Mouse (Mus musculus): ENCODE data around the gene Tfb2m. TPM values are rescaled to one million over a fixed set of nuclear protein-coding genes. Genes with fewer than 3 reads are reported as not detected.

Gene Tfb2m
- polyA plus RNA-seq, 1 experiment from 2014 or later: 31.3 TPM

- Histone ChIP-seq H3K27ac (no peak overlapping the region), H3K4me2 (replicated peaks) (no peak overlapping the region), H3K4me3 (replicated peaks; ENCODE audit: low read length) (no peak overlapping the region), H3K9me3 (ENCODE audit: control insufficient read depth, low read length) (no peaks in the 10 kb centered on the region), H3K36me3 (replicated peaks; ENCODE audit: control insufficient read depth, insufficient read depth) (no peaks in the 10 kb centered on the region), H3K9ac (no peak overlapping the region), H3K27me3 (ENCODE audit: control insufficient read depth, insufficient read depth, low read length) (no peaks in the 10 kb centered on the region), H3K4me1 (replicated peaks; ENCODE audit: control insufficient read depth, insufficient read depth, low read length) (peaks cover 15% of the 10 kb centered on the region)
- DNase-seq (ENCODE audit: low spot score) (no peak), ATAC-seq (ENCODE audit: low FRiP score) (no peak)
- 92% methylated on average over 3 of the region's 3 CpGs for WGBS
These were observed 5.3 kb upstream of the Tfb2m start for GRCm38 (mm10) chr1:179551336-179551735.

- Histone ChIP-seq H3K4me1 (replicated peaks; ENCODE audit: control insufficient read depth, insufficient read depth, low read length) (peaks cover 21% of the 10 kb centered on the region), H3K9me3 (ENCODE audit: control insufficient read depth, low read length) (no peaks in the 10 kb centered on the region), H3K9ac (no peak overlapping the region), H3K27ac (no peak overlapping the region), H3K27me3 (ENCODE audit: control insufficient read depth, insufficient read depth, low read length) (no peaks in the 10 kb centered on the region), H3K4me2 (replicated peaks) (no peak overlapping the region), H3K4me3 (replicated peaks; ENCODE audit: low read length) (no peak overlapping the region), H3K36me3 (replicated peaks; ENCODE audit: control insufficient read depth, insufficient read depth) (no peaks in the 10 kb centered on the region)
- no peak for ATAC-seq (ENCODE audit: low FRiP score)
- DNase-seq (ENCODE audit: low spot score): no peak
- WGBS: 93% methylated on average over 5 of the region's 5 CpGs
These were observed 3.1 kb upstream of the Tfb2m start for GRCm38 (mm10) chr1:179548996-179549752.

GRCm38 (mm10) chr1:179548220-179548619 lies 2.2 kb upstream of the Tfb2m start:
- H3K27ac ChIP-seq: no peak overlapping the region
- peak overlapping the region; percentile 34 for H3K9ac ChIP-seq
- DNase-seq (ENCODE audit: low spot score): no peak
- no peaks in the 10 kb centered on the region for H3K9me3 ChIP-seq (ENCODE audit: control insufficient read depth, low read length)
- no peaks in the 10 kb centered on the region for H3K27me3 ChIP-seq (ENCODE audit: control insufficient read depth, insufficient read depth, low read length)
- ATAC-seq (ENCODE audit: low FRiP score): no peak
- 65% methylated on average over 11 of the region's 11 CpGs for WGBS
- H3K4me1 ChIP-seq (replicated peaks; ENCODE audit: control insufficient read depth, insufficient read depth, low read length): peaks cover 21% of the 10 kb centered on the region
- H3K4me3 ChIP-seq (replicated peaks; ENCODE audit: low read length): no peak overlapping the region
- H3K36me3 ChIP-seq (replicated peaks; ENCODE audit: control insufficient read depth, insufficient read depth): no peaks in the 10 kb centered on the region
- H3K4me2 ChIP-seq (replicated peaks): peak overlapping the region; percentile 66

- Histone ChIP-seq H3K4me2 (replicated peaks) (peak overlapping the region; percentile 66), H3K27me3 (ENCODE audit: control insufficient read depth, insufficient read depth, low read length) (no peaks in the 10 kb centered on the region), H3K9ac (peak overlapping the region; percentile 75), H3K36me3 (replicated peaks; ENCODE audit: control insufficient read depth, insufficient read depth) (no peaks in the 10 kb centered on the region), H3K4me1 (replicated peaks; ENCODE audit: control insufficient read depth, insufficient read depth, low read length) (peaks cover 21% of the 10 kb centered on the region), H3K9me3 (ENCODE audit: control insufficient read depth, low read length) (no peaks in the 10 kb centered on the region), H3K4me3 (replicated peaks; ENCODE audit: low read length) (peak overlapping the region; percentile 65), H3K27ac (peak overlapping the region; percentile 92; the same call in 1 of the 2 replicates)
- DNase-seq (ENCODE audit: low spot score) (peak; percentile 40), ATAC-seq (ENCODE audit: low FRiP score) (no peak)
- WGBS: 10% methylated on average over 5 of the region's 5 CpGs
These were observed 1.1 kb upstream of the Tfb2m start for GRCm38 (mm10) chr1:179547176-179547575.

GRCm38 (mm10) chr1:179546551-179546917 lies 467 bp upstream of the Tfb2m start:
- DNase-seq (ENCODE audit: low spot score) (peak; percentile 69), ATAC-seq (ENCODE audit: low FRiP score) (peak; percentile 81; the same call in 1 of the 2 replicates)
- Histone ChIP-seq H3K4me3 (replicated peaks; ENCODE audit: low read length) (peak overlapping the region; percentile 65), H3K36me3 (replicated peaks; ENCODE audit: control insufficient read depth, insufficient read depth) (no peaks in the 10 kb centered on the region), H3K9ac (peak overlapping the region; percentile 75), H3K27me3 (ENCODE audit: control insufficient read depth, insufficient read depth, low read length) (no peaks in the 10 kb centered on the region), H3K9me3 (ENCODE audit: control insufficient read depth, low read length) (no peaks in the 10 kb centered on the region), H3K4me2 (replicated peaks) (peak overlapping the region; percentile 66), H3K4me1 (replicated peaks; ENCODE audit: control insufficient read depth, insufficient read depth, low read length) (peaks cover 21% of the 10 kb centered on the region), H3K27ac (peak overlapping the region; percentile 92)
- under 1% methylated on average over 43 of the region's 44 CpGs for WGBS

- Histone ChIP-seq H3K4me3 (replicated peaks; ENCODE audit: low read length) (no peak overlapping the region), H3K9ac (no peak overlapping the region), H3K9me3 (ENCODE audit: control insufficient read depth, low read length) (no peaks in the 10 kb centered on the region), H3K4me1 (replicated peaks; ENCODE audit: control insufficient read depth, insufficient read depth, low read length) (peaks cover 6% of the 10 kb centered on the region; the same call in 1 of the 2 replicates), H3K27ac (no peak overlapping the region), H3K27me3 (ENCODE audit: control insufficient read depth, insufficient read depth, low read length) (no peaks in the 10 kb centered on the region), H3K4me2 (replicated peaks) (no peak overlapping the region), H3K36me3 (replicated peaks; ENCODE audit: control insufficient read depth, insufficient read depth) (peaks cover 14% of the 10 kb centered on the region)
- ATAC-seq (ENCODE audit: low FRiP score) (no peak), DNase-seq (ENCODE audit: low spot score) (no peak)
- 62% methylated on average over 3 of the region's 3 CpGs for WGBS
These were observed 4.6 kb downstream of the Tfb2m start for GRCm38 (mm10) chr1:179541502-179541901.

- Histone ChIP-seq H3K27ac (no peak overlapping the region), H3K27me3 (ENCODE audit: control insufficient read depth, insufficient read depth, low read length) (no peaks in the 10 kb centered on the region), H3K36me3 (replicated peaks; ENCODE audit: control insufficient read depth, insufficient read depth) (peaks cover 22% of the 10 kb centered on the region), H3K9ac (no peak overlapping the region), H3K4me1 (replicated peaks; ENCODE audit: control insufficient read depth, insufficient read depth, low read length) (peaks cover under 1% of the 10 kb centered on the region; the same call in 1 of the 2 replicates), H3K4me3 (replicated peaks; ENCODE audit: low read length) (no peak overlapping the region), H3K9me3 (ENCODE audit: control insufficient read depth, low read length) (no peaks in the 10 kb centered on the region), H3K4me2 (replicated peaks) (no peak overlapping the region)
- 91% methylated on average over 3 of the region's 3 CpGs for WGBS
- DNase-seq (ENCODE audit: low spot score) (no peak), ATAC-seq (ENCODE audit: low FRiP score) (no peak)
These were observed 6.2 kb downstream of the Tfb2m start for GRCm38 (mm10) chr1:179539887-179540286.

- Histone ChIP-seq H3K9ac (no peak overlapping the region), H3K27ac (no peak overlapping the region), H3K4me2 (replicated peaks) (no peak overlapping the region), H3K4me3 (replicated peaks; ENCODE audit: low read length) (no peak overlapping the region), H3K9me3 (ENCODE audit: control insufficient read depth, low read length) (no peaks in the 10 kb centered on the region), H3K27me3 (ENCODE audit: control insufficient read depth, insufficient read depth, low read length) (no peaks in the 10 kb centered on the region), H3K4me1 (replicated peaks; ENCODE audit: control insufficient read depth, insufficient read depth, low read length) (no peaks in the 10 kb centered on the region), H3K36me3 (replicated peaks; ENCODE audit: control insufficient read depth, insufficient read depth) (peaks cover 26% of the 10 kb centered on the region)
- ATAC-seq (ENCODE audit: low FRiP score) (no peak), DNase-seq (ENCODE audit: low spot score) (no peak)
- WGBS: 96% methylated on average over 3 of the region's 3 CpGs
These were observed 7.0 kb downstream of the Tfb2m start for GRCm38 (mm10) chr1:179539054-179539453.

GRCm38 (mm10) chr1:179519901-179520300 lies 26.2 kb downstream of the Tfb2m start:
- Histone ChIP-seq H3K4me1 (replicated peaks; ENCODE audit: control insufficient read depth, insufficient read depth, low read length) (peaks cover 11% of the 10 kb centered on the region; the same call in 1 of the 2 replicates), H3K27me3 (ENCODE audit: control insufficient read depth, insufficient read depth, low read length) (no peaks in the 10 kb centered on the region), H3K9ac (no peak overlapping the region), H3K36me3 (replicated peaks; ENCODE audit: control insufficient read depth, insufficient read depth) (no peaks in the 10 kb centered on the region), H3K4me3 (replicated peaks; ENCODE audit: low read length) (no peak overlapping the region), H3K4me2 (replicated peaks) (no peak overlapping the region), H3K9me3 (ENCODE audit: control insufficient read depth, low read length) (no peaks in the 10 kb centered on the region), H3K27ac (no peak overlapping the region)
- WGBS: 84% methylated on average over 3 of the region's 3 CpGs
- DNase-seq (ENCODE audit: low spot score): no peak
- no peak for ATAC-seq (ENCODE audit: low FRiP score)
